Mouse (Mus musculus): ENCODE data around the gene Galnt9. TPM values are rescaled to one million over a fixed set of nuclear protein-coding genes. Genes with fewer than 3 reads are reported as not detected.

Gene Galnt9
- polyA plus RNA-seq (2012; rRNA removed): 2.2 and 3.4 TPM in 2 replicates

DNA sequence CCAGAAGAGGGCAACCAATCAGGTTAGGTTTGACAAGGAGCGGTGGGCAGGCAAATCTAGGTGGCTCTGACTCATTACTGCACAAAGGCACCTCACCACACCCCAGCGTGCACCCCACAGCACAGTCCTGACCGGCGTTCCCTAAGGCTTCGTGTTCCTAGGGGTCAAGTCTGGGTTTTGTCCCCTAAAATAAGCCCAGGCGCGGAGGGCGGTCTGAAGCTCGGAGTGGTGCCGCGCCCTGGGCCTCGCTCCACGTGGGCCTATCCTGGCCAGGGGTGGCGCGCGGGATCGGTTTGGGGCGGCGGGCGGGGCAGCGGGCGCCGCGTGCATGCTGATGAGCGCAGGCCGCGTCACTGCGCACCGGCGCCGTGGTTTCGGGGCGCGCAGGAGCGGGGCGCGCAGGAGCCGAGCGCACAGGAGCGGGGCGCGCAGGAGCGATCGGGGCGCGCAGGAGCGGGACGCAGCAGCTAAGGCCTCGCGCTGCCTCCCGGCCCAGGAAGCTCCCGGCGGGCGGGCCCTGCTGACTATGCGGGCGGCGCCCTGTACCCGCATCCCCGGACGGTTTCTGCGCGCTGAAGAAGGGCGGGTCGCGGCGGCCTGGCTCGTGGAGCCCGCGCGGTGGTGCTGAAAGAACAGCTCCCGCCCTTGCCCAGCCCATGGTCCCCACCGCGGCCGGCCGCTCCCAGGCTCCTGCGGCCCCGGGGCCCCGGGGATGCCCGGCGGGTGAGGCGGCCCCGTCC, at the start of gene Galnt9:
Galnt9 (plus strand) TSS at position 405 of the 740 bp plus-strand sequence.
- no peak for DNase-seq (ENCODE audit: low read depth)

DNA sequence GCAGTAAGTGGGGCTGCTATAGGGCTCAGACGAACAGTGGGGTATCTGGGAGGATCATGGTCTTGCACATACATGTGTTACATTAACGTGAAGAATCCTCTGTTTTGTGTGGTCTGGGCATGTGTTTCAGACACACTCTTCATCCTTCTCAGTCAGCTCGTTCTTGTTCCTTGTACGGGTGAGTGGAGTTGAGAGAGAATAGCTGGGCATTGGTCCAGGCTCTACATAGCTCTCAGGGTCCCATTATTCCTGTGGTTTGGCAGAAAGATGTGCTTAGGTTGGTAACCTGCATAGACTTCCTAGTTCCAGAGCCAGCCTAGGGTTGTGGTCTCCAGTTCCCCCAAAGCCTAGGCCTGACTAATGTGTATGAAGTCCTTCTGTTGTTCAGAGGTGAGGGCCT, 49.8 kb upstream of the Galnt9 start:
- no peak for DNase-seq (ENCODE audit: low read depth)

- no peak for DNase-seq (ENCODE audit: low read depth)
These were observed 49.1 kb upstream of the Galnt9 start for GRCm38 (mm10) chr5:110495051-110495450.

GRCm38 (mm10) chr5:110497556-110497955, 46.6 kb upstream of the Galnt9 start:
- DNase-seq (ENCODE audit: low read depth): no peak

DNA sequence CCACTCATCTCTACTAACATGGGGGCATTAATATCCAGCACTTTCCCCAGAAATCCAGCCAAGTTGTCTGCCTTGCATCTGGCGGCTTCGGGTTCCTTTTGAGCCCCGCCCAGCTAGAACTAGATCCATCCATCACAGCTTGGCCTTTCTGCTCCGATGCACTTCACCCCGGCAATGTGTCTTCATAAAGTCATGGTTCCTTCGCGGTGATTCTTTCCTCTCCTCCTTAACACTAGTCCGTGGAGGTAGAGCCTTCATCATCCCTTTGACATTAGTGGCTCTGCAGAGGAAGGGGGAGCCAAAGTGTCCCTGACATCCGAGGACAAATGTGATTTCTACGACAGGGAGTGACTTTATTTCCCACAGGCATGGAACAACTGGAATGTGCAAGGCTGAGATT, 46.1 kb upstream of the Galnt9 start:
- no peak for DNase-seq (ENCODE audit: low read depth)

GRCm38 (mm10) chr5:110500233-110500632, 43.9 kb upstream of the Galnt9 start:
- no peak for DNase-seq (ENCODE audit: low read depth)

DNA sequence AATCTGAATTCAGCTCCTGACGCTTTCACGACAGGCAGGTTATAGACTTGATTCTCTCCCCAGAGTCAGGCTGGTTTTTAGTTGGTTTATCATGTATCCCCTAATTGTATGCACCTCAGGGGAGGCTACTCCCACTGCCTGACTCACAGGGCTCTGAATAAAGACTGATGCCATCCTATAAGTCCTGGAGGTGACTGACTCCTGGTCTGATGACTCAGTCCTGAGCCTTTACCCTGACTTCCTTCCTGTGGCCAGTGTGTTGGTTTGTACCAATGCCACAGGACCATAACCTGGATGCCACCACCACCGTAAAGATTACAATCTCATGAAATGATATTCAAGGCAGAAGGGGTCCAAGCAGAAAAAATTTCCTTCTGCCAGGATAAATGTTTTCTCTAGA, 40.8 kb upstream of the Galnt9 start:
- DNase-seq (ENCODE audit: low read depth): no peak

DNA sequence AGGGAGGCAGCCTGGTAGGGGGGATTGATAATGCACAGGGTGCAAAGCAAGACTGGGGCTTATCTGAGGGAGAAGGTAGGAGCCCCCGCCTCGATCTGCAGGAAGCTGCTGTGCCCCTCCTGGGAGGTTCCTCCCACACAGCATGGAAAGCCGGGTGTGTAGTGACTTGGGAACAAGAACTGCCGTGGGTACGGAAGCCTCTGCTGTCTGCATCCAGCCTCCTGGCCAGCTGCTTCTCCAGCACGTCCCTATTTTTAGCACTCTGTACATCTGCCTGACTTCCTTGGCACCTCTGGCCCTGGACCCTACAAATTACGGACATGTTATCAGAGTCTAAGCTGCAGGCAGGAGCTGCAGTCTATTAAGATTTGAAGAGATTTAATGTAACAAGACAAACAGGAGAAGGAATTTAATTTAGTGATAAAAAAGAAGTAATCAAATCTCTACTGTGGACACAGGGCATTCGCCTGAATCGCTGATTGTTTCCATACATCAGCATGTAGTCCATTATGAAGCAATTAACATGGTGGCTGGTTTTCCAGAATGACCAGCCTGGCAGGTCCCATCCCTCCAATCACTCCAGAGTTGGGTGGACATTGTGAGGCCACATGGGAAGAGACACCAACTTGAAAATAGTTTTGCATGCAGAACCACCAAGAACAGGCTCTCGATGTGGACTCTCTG, 38.4 kb upstream of the Galnt9 start:
- no peak for DNase-seq (ENCODE audit: low read depth)

- DNase-seq (ENCODE audit: low read depth): no peak
These were observed 37.9 kb upstream of the Galnt9 start for GRCm38 (mm10) chr5:110506295-110506616.

DNA sequence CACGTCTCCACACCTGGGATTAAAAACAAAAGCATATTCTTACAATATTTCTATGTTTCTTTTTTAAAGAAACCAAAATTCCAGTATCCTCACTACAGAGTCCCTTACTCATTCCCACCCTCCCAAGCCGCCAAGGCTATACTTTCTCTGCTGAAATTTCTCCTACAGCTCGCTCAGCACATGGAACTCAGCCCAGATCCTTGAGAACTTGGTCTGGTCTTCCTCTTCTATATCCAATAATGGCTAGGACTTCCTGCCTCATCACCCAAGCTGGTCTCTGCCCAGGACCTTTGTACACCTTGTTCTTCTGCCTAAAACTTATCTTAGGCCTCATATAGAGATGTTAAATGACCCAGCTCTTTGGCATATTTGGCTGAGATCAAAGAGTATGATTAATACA, 37.3 kb upstream of the Galnt9 start:
- no peak for DNase-seq (ENCODE audit: low read depth)

DNA sequence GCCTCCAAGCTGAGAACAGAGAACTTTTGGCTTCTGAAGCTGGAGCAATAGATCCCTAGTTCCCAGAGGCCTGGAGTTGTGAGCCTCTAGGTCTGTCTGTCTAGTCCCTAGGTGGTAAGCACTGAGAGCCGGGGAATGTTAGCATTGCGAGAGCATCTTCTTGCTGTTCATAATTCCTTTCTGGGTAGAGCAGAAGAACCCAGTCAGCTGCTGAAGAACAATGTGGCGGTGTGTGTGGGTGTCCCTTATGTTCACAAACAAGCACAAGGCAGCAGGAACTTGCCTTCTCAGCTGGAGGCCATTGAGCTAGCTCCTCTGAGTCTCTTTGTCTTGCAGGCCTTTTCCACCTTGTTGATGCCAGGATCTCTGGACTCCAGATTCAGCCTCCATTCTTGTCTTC, 36.2 kb upstream of the Galnt9 start:
- DNase-seq (ENCODE audit: low read depth): no peak

- DNase-seq (ENCODE audit: low read depth): no peak
These were observed 33.8 kb upstream of the Galnt9 start for GRCm38 (mm10) chr5:110510357-110510756.

GRCm38 (mm10) chr5:110513791-110514190, 30.4 kb upstream of the Galnt9 start:
- DNase-seq (ENCODE audit: low read depth): no peak

DNA sequence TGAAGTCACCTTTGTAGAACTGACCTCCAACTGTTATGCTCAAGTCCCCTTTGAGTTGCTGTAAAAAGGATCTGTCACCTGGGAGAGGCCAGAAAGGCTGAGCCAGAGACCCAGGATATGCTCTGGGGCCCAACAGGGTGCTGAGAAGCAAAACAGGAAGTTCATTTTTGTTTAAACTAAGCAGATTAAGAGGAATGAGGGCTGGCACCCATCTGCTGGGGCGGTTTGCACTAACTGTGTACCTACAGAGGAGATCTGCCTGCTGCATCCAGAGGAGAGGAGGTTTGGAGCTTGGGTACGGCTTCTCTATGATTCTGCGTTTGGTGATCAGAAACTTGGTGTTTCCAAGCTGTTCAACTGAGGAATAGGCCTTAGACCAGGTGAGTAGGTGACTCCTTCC, 29.5 kb upstream of the Galnt9 start:
- DNase-seq (ENCODE audit: low read depth): no peak

DNA sequence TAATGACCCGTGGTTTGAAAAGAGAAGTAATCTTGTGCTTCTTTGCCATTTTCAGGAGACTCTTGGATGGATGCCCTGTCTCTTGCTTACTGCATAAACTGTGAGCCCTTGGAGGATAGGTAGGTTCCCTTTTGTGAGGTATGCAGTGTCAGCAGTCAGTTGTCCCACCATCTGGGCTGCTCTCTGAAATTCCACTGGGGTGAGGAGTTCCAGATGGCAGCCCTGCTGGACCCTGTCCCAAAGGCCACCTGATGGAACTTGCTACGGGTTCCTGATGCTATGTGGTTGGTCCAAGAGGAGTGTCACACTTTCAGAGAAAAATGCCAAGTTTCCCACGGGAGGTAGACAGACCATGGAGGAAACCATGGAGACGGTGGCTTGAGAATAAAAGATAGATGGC, 27.8 kb upstream of the Galnt9 start:
- no peak for DNase-seq (ENCODE audit: low read depth)

DNA sequence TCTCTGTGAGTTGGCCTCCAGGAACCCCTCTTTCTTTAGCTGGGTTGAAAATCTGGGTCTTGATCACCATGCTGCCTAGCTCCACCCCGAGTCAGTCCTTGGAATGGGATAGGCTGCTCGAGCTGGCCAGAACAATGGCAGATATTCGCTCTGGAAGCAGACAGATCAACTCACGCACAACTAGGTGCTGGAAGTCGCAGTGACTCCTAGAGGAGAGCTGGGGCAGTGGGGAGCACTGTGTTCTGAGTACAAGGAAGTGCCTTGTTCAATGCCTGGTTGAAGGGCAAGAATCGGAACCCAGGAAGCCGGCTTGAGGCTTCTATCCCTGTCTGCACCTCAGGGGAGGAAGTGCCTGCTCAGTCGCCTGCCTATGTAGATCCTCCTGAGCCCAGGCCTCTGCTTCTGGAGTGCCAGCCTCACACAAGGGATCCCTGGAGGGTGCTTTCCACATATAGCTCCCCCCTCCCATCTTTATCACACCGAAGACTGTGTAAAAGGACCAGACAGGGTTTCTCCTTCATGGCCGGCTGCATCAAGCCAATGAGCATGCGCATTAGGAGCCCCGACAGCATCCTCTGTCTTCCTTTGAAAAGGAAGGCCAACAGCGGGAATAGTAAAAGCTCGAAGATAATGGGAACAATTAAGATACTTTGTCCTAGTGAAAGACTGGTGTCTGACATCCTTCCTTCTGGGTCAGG, 25.9 kb upstream of the Galnt9 start:
- DNase-seq (ENCODE audit: low read depth): no peak

DNA sequence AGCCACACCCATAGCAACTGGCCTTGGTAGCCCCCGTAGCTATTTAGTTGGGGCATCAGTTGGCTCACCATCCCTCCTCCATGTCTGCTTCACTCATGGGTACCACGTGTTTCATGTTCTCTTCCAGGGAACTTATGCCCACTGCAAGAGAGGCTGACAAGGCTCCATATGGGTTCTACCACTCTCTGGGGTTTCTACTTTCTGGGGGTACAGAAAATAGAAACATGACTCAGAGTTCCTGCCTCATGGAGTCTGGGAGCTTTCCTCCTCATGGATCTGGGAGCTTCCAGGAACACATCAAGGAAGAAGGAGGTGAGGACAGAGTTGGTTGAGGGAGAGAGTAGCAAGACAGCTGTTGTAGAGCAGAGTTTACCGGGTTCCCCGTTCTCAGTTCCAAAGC, 23.2 kb upstream of the Galnt9 start:
- no peak for DNase-seq (ENCODE audit: low read depth)

DNA sequence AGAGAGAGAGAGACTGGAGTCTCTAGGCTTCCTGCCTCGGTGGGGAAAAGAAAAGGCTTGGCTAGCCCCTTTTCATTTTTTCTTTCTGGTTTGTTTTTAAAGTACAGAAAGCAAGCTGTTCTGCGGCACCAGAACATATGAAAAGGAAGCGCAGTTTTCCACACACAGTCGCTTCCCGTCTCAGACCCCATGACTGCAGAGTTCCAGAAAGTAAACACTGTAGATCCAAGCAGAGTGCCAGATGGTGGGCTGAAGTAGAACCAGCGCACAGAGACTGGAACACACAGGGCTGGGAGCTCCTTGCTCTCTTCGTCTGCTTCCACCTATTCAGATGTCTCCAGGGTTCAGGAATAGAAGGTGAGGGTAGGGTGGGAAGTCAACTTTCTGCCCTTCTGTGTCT, 22.3 kb upstream of the Galnt9 start:
- DNase-seq (ENCODE audit: low read depth): no peak

GRCm38 (mm10) chr5:110523296-110523695, 20.9 kb upstream of the Galnt9 start:
- DNase-seq (ENCODE audit: low read depth): no peak

GRCm38 (mm10) chr5:110525701-110526100, 18.5 kb upstream of the Galnt9 start:
- no peak for DNase-seq (ENCODE audit: low read depth)

GRCm38 (mm10) chr5:110526556-110526955, 17.6 kb upstream of the Galnt9 start:
- no peak for DNase-seq (ENCODE audit: low read depth)

DNA sequence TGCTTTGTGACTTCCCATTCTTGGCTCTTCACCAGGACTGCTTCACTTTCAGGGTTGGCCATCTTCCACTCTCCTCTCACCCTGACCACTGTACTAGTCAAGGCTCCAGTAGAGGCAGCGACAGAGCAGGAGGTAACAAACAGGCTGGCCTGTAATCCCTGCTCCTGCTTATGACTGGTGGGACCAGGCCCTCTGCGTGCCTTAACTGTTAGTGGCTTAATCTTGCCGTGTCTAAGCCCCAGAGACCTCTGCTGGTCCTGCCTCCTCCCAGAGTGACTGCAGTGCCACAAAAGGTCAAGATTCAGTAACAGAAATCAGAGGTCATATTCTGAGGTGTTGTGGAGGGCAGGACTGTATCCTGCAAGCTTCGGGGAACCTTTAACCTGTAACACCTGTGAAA, 13.1 kb upstream of the Galnt9 start:
- DNase-seq (ENCODE audit: low read depth): no peak

- no peak for DNase-seq (ENCODE audit: low read depth)
These were observed 9.8 kb upstream of the Galnt9 start for GRCm38 (mm10) chr5:110534402-110534801.
